Mouse (Mus musculus): ENCODE results near the gene Atp1a2.

Gene Atp1a2

DNA sequence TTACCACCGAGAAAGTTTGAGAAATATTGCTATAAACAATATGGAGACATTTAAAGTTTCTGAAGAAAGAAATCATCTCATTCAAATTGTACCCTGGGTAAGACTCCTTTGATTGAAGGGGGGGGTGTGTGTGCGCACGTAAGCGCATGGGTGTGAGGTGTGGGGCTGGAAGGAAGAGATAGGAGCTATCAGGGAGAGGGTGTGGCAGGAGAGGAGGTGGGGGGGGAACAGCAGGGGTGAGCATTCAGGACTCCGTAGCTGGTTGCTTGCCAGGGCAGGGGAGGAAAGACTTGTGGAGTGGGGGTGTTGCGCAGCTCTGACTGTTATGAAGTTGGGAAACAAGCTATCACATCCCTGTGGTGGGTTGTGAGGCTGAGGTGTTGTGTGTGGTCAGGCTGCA lies 6.6 kb upstream of the Atp1a2 start:
- DNase-seq (ENCODE audit: low spot score) = no peak

DNA sequence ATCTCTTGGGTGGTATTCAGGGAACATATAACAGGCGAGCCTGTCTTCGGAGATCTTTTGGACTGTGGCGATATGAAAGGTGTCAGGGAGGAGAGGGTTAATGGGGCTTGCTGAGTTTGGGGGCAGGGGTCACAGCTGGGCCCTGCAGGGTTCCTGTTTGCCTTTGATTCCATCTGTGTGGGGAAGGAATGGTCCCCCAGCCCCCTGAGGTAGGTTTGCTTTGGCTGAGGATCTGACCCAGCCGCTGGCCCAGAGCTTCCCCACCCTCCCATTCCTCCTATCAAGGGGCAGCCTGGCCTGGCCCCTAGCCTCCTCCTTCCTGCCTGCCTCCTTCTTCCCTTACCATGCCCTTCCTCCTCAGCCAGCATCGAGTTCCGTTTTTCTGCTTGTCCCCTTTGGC lies 5.0 kb upstream of the Atp1a2 start:
- DNase-seq (ENCODE audit: low spot score) = no peak

DNA sequence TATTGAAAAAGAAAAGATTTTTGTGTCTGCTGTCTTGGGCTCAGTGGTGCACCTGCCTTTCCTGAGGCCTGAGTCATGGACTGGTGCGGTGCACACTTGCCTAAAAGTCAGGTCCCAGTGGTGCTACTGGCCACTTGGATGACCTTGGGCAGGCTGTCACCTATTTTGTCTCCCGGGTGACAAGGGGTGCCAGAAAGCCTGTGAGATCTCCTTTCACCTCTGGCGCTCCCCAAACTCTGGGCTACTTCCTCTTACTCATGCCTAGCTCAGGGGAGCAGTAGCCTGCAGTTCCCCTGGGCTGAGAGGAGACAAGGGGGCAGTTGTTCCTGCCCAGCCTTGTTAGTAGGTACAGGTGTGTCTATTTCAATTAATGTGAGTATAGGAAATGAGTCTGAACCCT lies 4.4 kb upstream of the Atp1a2 start:
- no peak for DNase-seq (ENCODE audit: low spot score)

DNA sequence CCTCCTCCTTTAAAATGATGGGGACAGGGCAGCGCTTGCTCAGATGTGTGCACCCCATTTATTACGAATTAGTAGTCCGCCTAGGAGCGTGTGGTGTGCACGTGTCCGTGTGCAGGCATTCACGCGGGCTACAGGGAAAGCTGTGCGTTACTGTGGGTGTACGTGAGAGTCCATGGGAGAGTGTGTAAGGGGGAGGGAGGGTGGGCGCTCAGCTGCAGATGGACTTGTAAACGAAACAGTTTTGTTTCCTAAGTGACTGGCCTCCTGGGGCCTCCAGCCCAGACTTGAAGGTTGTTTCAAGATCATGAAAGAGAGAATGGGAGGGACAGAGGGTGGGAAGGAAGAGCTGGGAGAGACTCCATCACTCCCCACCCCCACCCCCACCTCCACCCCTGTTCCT lies 3.3 kb upstream of the Atp1a2 start:
- DNase-seq (ENCODE audit: low spot score) = no peak

DNA sequence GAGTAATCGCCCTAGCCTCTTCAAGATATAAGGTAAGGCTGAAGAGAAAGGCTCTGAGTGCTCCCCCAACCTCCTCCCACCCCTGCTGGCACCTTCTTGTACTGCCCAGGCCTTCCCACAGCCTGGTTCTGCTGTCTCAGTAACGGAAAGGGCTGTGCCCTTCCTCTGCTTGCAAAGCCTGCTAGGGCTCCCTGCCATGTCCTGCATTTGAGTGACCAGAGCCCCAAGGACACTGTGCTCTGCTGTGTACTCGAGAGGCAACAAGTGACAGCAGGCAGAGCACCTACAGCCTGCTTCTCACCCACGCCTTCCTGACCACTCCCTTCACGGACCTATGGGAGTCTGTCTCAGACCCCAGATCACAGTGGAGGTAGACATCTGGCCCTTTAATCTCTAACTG lies 2.4 kb upstream of the Atp1a2 start:
- no peak for DNase-seq (ENCODE audit: low spot score)

DNA sequence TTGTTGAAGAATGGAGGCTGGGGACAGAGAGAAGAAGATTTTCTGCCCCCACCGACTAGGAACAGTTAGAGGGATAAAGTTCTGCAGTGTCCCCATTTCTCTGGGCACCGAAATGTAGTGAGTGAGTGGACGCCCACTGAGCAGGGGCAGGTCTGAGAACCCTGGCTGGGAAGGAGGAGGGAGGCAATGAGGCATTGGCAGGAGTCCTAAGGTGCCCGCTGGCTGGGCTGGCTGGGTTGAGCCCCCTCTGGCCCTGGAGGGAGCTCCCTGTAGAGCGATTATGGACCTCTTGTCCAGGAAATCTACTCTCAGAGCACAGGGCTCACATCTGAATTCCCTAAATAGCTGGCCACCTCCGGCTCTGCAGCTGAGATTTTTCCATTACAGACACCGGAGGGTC lies 1.7 kb upstream of the Atp1a2 start:
- DNase-seq (ENCODE audit: low spot score) = no peak

DNA sequence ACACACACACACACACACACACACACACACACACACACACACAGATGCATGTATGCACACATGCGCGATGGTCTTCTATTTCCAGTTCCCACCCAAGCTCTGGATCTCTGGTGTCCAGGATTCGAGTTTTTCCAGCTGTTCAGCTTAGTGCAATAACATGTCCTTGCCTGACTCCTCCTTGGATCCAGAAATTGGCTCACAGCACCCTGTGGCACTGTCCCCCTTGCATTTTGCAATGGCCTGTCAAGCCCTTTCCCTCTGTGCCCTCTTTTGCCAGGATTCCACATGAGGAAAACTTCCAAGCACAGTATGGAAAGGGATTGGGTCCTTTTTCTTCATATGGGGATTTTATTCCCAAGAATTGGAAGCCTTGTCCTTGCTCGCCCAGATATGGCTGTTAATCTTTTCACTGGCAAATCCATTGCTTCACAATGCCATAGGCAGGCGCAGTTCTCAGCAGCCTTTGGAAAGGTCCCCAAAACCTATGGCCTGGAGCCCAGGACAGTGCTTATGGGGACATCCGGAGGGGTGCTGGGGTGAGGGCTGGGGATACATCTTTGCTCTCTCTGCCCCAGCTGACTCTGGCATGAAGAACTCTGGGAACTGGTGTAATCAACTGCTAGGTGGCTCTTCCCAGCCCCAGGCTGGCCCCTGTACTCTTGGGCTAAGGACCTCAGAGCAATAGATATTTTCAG lies 901 bp downstream of the Atp1a2 start:
- DNase-seq (ENCODE audit: low spot score) = no peak

DNA sequence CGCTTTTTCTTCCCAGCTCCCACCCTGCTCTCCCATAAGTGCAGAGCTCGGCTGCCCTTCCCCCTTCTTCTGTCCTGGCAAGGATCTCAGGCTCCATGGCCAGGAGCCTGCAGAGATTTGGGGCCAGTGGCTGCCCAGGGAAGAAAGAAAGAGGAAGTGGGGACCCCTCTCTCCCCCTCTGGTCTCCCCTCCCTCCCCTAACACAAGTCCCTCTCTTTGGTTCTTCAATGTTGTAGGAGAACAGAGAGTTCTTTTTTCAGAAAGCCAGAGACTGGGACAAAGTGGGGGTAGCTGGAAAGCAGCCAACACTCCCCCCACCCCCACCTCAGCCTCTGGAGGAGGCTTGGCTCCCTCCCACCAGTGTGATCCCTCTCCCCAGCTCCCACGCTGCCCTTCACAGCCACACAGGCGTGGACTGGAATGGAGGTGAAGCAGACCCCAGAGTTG lies 2.1 kb downstream of the Atp1a2 start:
- no peak for DNase-seq (ENCODE audit: low spot score)

DNA sequence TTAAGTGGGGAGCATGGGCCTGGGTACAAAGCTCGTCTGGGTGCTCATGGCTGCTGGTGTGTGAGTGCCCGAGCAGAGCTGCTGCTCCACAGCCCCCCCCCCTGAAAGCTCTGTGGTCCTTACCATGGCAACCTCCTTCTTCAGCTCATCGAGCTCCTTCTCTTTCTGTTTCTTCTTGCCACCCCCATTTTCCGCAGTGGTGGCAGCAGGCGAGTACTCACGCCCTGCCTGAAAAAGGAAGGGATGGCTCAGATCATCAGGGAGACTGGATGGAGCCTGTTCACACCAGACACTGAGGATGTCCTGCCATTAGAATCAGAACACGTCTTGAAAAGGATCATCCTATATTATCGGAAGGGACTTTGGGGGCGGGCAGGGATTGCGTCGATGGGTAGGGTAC lies 4.4 kb downstream of the Atp1a2 start:
- no peak for DNase-seq (ENCODE audit: low spot score)

DNA sequence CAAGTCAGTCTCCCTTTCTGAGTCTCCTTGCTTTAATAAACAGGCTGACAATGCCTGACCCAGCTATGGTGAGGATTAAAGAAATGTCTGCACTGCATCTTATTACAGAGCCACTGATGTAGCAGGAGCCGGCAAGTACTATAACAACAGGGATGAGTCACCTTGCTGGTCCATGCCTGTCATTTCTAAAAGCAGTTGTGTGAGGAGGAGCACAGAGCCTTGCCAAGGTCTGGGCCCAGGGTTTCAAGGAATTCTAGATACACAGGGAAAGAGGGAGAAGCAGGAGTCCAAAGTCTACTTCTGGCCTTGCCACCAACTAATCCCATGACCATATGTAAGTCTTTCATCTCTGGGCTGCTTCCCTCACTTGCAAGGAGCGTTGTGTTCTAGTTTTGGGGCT lies 5.0 kb downstream of the Atp1a2 start:
- DNase-seq (ENCODE audit: low spot score) = no peak

DNA sequence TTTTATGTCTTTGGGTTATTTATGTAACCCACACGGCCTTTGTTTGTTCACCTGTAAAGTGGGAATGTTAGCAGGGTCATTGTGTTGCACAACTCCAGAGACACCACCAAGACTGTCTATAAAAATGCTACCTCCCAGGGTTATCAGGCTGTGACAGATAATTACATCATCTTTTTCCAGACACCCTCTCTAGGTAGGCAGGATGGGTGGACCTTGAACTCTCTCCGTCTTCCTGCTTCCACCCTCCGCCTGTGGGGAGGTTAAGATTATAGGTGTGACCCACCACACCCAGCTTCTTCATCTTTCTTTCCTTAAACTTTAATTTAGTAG lies 8.3 kb downstream of the Atp1a2 start:
- no peak for DNase-seq (ENCODE audit: low spot score)

DNA sequence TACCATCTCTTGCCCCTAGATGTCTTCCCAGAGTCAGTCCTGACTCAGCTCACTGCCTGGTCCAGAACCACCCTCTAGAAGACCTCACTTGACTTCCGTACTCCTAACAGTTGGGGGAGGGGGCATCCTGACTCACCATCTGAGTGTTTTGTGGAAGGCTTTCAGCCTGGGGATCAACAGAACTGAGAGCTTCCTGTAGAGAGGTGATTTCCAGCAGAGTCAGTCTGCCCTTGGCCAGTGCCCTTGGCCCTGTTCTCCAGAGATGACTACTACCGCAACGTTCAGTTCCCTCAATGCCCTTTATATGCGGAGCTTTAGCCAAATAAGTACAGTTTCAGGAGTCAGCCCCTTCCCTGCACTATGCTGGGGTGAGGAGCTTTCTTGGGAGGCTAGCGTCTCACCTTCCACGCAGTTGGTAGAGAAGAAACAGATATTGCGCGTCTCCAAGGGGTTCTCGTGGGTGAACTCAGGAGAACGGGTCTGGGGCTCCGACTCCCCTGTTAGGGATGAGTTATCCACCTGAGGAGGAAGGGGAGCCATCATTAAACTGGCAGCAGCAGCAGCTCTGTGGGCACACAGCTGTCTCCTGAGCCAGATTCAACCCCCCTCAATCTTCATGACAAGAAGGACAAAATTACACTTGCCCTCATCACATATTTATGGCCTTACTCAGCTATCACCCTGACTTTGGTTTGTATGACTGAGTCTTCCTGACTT lies 8.8 kb downstream of the Atp1a2 start:
- no peak for DNase-seq (ENCODE audit: low spot score)

DNA sequence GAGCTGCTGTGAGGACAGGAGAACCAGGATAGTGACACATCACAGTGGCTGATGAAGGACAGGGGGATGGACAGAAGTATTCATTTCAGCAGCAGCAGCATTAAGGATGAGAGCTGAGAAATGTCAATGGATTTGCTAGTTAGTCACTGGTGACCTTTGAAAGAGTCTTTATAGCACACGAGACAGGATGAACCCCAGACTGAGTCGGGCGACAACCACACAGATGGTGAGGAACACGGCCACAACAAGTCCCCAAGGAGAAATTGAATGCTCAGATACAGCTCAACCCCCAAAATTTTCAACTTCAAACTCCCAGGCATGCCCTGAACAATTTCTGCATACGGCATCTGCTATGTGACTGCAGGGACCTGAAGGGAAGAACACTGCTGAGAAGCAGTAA lies 11.1 kb downstream of the Atp1a2 start:
- DNase-seq (ENCODE audit: low spot score) = no peak

DNA sequence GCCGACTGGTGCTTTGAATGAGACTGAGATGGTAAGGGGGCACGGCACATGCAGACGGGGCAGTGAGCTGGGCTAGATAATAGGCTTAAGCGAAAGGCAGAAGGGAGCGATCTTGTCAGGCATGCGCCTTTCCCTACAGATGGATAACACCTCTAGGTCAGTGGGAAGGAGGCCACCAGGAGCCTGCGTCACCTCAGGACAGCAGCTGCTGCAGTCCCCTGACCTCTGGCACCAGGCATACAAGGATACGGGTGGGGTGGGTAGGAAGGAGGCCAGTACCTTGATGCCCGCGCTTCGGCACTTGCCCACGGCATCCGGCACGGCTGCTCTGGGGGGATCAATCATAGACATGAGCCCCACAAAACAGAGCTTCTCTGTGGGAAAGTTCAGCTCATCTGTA lies 13.6 kb downstream of the Atp1a2 start:
- DNase-seq (ENCODE audit: low spot score) = no peak

DNA sequence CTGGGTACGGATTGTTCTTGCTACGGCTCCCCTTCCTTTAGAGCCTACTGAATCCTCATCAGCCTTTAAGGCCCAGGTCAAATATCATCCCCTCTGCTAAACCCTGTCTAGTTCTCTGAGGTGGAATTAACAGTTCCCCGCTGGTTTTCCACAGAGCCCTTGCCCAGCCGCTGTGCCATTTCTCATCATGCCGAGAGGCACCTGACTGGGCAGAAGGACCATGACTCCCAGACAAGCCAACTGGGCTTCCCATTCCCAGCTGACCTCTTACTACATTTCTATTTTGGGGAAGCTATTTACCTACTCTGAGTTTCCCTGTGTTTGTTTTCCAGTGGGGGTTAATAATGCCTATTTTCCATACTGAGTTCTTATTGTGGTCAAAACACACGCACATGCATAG lies 14.8 kb downstream of the Atp1a2 start:
- no peak for DNase-seq (ENCODE audit: low spot score)

DNA sequence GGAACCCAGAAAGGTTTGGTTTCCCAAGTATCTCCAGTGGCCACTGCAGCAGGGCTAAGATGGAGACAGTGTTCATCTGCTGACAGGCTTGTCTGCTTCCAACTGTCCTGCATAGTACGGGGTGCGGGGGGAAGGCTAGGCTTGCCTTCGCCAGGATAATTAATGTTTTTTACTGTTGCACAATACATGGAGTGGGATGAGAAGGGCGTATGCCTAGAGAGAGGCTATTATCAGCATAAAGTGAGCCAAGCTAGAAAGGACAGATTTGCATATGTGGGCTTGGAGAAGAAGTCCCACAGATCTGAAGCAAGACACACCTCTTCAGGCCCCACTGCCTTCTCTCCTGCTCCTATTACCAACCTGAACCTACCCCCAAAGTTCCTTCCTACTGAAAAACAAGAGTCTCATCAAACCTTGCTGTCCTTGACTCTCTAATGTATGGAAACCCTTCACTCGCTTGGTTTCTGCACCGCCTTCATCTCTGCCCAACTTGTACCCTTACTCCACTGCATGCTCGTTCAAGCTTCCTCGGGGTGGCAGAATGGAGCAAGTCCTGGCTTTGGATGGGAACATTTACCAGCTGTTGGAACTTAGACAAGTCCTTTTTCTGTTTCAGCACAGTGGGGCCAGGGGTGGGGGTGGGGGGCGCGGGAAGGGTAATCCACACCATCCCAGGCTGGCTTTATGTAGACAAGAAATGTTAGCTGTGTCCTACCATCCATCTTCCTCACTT lies 16.2 kb downstream of the Atp1a2 start:
- no peak for DNase-seq (ENCODE audit: low spot score)

DNA sequence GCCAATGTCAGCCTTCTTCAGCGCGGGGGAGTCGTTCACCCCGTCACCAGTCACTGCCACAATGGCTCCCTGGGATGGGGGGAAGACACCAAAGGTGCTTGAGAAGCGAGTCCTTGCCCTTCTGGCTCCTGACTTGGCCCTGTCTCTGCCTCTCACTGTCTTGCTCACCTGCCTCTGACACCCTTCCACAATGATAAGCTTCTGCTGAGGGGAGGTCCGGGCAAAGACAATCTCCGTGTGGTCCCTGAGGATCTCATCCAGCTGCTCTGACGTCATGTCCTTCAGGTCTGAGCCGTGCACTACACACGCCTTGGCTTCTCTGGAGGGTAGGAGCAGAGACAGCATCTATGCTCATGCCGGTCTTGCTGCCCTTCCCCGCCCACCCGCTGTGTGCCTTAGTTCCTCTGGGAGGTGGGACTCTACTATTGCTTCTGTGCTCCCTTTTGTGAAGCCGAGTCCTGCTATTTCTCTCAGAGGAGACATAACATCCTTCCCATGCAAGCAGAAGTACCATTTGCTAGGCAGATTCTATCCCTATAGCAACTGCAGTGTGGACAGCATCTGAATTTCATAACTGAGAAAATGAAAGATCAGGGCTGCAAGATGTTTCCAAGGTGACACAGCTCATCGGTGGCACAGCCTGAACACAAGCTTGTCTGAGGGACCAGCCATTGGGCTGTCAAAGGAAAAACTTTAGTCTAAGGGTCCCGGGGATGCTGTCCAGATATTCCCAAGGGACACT lies 17.9 kb downstream of the Atp1a2 start:
- DNase-seq (ENCODE audit: low spot score) = no peak

DNA sequence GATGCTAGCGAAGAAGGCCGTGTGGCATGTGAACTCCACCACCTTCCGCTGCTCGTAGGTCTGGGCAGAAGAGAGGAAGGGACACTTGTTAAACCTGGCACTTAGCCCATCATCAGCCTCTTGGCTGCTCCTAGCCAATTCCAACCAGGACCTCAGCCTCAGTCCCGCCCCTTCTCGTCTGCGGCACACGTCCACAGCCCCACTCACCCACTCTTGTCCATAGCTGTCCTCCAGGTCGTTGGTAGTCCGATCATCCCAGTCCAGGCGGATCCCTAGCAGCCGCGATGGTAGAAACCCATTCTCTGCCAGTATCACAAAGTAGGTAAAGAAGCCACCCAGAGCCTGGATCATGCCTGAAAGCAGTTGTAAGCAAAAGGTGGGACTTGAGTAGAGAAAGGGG lies 19.5 kb downstream of the Atp1a2 start:
- no peak for DNase-seq (ENCODE audit: low spot score)

DNA sequence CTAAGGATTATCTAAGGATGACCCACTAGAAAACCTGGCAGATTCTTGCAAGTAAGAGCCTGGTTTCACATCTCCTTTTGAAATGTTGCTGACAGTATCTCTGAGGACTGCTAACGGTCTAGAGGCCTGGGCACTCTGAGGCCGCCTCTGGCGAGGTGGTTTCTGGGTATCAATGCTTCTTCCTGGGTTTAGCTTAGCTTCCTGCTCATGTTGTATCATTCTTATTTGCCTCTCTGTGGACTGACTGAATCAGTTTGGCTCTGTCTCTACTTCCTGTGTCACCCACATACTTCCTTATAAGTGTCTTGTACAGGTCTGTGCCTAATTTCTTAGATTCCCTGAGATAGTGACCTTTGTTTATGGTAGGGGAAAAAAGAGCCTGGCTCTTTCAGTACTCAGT lies 20.7 kb downstream of the Atp1a2 start:
- no peak for DNase-seq (ENCODE audit: low spot score)

DNA sequence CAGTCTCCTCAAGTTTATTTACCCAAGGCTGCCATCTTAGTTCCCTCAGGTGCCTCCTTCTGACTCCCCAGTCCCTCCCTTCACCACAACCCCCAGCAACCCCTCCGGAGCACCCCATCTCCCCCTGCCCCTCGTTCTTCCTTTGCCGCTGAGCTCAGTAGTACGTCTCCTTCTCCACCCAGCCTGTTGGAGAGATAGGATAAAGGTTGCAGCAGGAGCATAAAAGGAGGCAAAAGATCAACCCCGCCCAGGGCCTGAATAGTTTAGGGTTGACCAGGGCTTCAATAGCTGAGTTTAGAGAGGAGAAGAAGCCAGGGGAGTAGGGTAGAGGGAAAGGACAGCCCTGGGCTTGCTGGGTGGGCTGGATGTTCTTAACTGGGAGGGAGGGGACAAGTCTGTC lies 23.3 kb downstream of the Atp1a2 start:
- DNase-seq (ENCODE audit: low spot score) = no peak

DNA sequence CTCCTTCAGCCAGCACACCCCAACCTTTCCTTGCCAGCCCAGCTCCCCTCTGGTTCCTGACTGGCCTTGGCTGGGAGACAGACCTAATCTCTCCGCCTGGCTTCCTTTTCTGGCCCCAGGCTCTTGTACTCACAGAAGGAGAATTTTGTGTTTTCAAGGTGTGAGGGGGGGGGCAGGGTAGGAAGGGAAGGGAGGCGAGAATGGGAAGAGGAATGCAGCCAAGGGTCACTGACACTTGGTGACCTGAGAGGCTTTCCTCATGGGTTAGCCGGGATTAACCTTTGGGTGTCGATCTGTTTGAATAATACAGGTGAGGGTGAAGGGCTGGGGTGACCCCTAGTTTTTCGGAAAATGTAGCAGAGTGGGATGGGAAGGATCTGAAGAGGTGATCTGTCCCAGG lies 23.7 kb downstream of the Atp1a2 start:
- no peak for DNase-seq (ENCODE audit: low spot score)

DNA sequence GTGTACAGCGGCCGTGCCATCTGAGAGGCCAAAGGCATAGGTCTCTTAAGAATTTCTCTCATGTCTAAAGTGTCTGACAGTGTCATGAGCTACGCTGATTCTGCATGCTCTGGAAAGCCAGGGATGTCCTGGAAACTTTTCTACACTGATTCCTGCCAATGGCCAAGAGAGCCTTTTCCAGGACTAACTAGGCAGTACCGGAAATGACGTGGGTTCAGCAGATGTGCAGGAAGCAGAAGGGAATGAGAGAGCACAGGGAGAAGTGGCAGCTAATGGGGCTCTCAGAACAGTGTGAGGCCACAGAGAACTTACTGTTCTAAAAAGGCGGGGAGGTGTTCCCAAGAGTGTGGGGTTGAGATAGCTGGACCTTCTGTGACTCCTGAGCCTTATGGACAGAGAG lies 24.5 kb downstream of the Atp1a2 start:
- no peak for DNase-seq (ENCODE audit: low spot score)

DNA sequence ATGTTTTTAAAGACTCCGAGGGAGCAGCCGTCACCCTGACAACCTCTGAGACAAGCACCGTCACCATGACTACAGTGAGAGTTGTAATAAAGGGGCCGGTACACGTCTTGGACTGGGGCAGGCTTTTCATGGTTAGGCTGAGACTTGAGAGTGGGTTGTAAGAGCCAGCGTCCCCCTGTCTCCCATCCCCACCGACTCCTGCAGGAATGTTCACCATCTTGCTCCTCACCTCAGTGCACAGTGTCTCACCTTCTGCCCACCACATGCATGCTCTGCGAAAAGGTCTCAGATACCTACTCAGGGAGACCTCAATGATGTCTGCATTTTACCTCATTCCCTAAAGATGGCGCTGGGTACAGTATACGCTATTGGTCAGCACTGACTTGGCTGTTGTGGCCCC lies 26.1 kb downstream of the Atp1a2 start:
- DNase-seq (ENCODE audit: low spot score) = no peak

All from ovary, adult 18-20 months (tissue).